Mouse (Mus musculus) heart, adult 2 months (tissue): ENCODE measurements at regions not wholly inside any gene's neighbourhood (a gene's known extent, or its start where the extent isn't known, plus 50 kb on each side); places are given as distances from the start of the nearest gene placed in this dataset.

Experiments used
- CTCF ChIP-seq: fragments of 200-600 bp; IDR thresholded peaks from 2 replicates; pipeline ENCODE4 v1.8.1; 2022; ENCODE audit warnings: antibody characterized with exemption, mild to moderate bottlenecking, moderate library complexity
- EP300 ChIP-seq: fragments of 200-500 bp; IDR thresholded peaks from 2 replicates; pipeline ENCODE4 v1.6.1; 2011; ENCODE audit warnings: low read depth, low read length, control low read depth; ENCODE audit not compliant: insufficient read depth
- POLR2A ChIP-seq: fragments of 200-500 bp; IDR thresholded peaks from 2 replicates; pipeline ENCODE4 v1.6.1; 2011; ENCODE audit warnings: mild to moderate bottlenecking, low read depth, low read length, control low read depth; ENCODE audit not compliant: insufficient read depth

GRCm38 (mm10) chr19:59700187-59700586, 242.0 kb downstream of the Emx2 start:
- no peak for TF ChIP-seq CTCF
- no peak for TF ChIP-seq POLR2A
- TF ChIP-seq EP300 = no peak
